Mouse (Mus musculus): ENCODE measurements around the gene Clock.

The Clock gene

DNA sequence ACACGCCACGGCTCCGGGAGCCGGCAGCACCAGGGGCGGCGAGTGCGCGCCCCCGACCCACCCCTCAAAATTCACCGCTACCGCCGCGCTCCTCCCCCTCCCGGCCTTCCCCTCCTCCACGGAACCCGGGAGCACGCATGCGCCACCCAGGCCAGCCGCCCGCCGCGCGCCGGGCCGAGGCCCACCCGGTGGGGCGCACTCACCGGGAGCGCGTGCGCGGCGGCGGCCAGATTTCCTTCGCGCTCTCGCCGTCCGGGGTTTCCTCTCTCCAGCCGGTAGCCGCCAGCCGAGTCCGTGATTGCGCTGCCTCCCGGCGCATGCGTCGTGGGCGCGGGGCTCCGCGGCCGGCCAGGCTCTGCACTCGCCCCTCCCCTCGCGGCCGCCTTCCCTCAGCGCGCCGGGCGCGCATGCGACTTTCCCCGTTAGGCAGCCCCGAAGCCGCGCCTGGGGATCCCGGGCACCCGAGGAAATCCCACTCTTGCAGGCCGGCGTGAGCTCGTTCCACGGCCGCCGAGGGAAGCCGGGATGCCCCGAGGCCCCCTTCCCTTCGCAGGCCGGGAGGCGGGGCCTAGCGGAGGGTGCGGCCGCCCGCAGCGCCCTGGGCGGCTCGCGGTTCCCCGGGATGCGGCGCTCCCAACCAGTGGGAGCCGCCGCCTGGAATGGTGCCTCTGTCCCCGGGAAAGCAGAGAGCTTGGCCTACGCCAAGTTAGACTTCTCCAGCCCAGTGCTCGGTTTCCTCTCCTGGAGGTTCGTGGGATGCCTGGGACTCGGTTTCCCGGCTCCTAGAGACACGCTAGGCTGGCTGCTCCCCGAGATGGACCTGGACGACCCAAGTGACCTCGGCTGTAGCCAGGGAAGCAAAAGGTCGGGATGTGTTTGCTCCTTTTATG is at the start of gene Clock:
TSS of gene Clock (minus strand) at position 341 of the 890 bp plus-strand sequence.
- DNase-seq (ENCODE audit: low read depth, low spot score): peak; percentile 91

DNA sequence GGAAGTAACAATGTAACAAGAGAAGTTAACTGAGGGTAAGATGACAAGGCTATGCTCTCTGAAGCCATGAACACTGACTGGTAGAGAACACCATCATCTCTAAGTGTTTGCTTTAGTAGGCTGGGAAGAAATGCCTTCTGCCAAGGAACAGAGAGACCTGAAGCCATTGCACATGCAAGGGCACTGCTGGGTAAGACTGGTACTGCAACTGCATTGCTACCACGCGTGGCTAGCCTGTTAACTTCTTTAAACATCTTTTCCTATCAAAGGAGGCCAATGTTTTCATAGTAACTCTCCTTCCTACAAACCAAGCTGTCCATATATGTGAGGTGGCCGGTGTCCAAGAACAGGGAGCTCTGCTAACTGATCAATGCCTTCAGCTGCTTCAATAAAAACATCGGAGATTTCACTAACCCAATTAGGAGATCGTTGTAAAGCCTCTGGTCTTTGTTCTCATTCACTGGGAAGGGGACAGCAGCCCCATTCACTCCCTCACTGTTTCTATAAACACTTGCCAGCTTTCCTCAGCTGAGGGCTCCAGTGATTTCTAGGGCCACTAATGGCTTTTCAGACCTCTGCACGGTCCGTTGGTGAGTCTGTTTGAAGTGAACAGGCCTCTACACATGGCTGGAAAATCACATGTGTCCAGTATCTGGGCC is 47.5 kb upstream of the Clock start:
- no peak for DNase-seq (ENCODE audit: low read depth, low spot score)

- DNase-seq (ENCODE audit: low read depth, low spot score): no peak
These were observed 46.9 kb upstream of the Clock start for GRCm38 (mm10) chr5:76351537-76351936.

GRCm38 (mm10) chr5:76346137-76346536 is 41.5 kb upstream of the Clock start:
- no peak for DNase-seq (ENCODE audit: low read depth, low spot score)

- no peak for DNase-seq (ENCODE audit: low read depth, low spot score)
These were observed 36.3 kb upstream of the Clock start for GRCm38 (mm10) chr5:76340931-76341330.

DNA sequence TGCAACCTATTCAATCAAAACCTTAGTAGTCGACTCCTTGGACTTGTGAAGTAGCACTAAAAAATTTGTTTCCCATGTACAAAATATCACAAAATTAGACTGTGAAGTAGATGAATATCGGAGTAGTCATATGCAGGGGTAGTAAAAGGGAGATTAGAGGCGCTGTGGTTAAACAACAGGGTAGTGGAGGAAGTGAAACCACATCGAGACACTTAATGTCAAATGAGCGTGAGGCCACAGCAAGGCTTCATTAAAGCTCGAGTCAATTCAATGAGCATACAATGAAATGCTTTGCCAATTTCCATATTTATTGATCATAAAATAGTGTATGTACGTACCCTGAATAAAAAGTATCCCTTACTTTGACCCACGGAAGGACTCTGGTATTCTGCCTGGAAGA is 32.5 kb upstream of the Clock start:
- peak; percentile 13 for DNase-seq (ENCODE audit: low read depth, low spot score)

DNA sequence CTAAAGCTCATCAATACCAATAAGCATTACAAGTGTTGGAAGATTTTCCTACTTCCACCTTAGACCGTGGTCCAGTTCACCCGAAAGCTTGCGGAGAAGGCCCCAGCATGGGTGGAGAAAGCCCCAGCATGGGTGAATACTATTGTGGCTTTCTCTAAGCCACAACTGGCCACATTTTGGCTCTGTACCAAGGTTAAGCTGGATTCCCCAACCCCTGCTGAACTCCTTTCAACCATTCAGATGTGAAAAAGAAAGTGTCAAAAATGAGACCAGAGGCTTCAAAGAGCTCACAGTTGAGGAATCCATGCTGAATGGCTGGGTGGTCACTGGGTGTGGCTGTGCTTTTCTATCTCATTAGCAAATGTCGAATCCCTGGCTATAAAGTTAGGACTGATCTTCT is 29.2 kb upstream of the Clock start:
- no peak for DNase-seq (ENCODE audit: low read depth, low spot score)

GRCm38 (mm10) chr5:76330953-76331352 is 26.4 kb upstream of the Clock start, which contains the start of gene Pdcl2:
Gene Pdcl2 (minus strand): TSS chr5:76331156.
- no peak for DNase-seq (ENCODE audit: low read depth, low spot score)

GRCm38 (mm10) chr5:76327296-76327695 is 22.7 kb upstream of the Clock start:
- DNase-seq (ENCODE audit: low read depth, low spot score): no peak

DNA sequence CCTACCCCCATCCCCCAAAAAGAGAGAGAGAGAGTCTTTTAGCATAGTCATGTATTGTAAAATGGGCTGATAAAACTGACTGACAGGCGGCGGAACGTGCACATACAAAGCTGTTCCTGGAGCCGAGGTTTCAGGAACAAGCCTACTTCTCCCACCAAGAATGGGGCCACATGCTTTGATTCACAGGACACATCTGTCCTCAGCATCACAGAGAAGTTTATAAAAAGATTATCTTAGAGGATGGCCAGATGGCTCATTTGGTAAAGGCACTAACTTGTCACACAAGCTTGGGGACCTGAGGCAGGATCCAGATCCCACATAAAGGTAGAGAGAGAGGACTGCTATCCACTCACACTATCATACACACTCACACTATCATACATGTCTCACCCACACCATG is 20.5 kb upstream of the Clock start:
- DNase-seq (ENCODE audit: low read depth, low spot score): no peak

GRCm38 (mm10) chr5:76321249-76322196 is 16.9 kb upstream of the Clock start:
- no peak for DNase-seq (ENCODE audit: low read depth, low spot score)

- DNase-seq (ENCODE audit: low read depth, low spot score): no peak
These were observed 3.6 kb upstream of the Clock start for GRCm38 (mm10) chr5:76308206-76308605.

DNA sequence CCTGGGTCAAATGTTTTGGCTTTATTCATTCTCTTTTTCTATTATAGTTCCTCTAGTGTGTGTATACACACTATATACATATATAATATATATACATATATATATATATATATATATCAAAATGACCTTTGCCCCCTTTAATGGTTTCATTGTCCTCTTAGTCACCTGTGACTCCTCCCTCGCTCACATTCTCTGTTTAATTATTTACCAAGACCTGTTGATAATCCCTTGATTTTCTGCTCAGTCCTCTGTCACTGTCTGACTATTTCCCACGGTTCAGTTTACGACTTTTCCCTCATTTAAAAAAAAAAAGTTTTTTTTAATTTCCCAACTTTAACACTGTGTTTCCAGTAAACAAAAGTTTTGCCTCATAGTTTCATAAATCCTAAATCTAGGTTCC is 1.7 kb upstream of the Clock start:
- no peak for DNase-seq (ENCODE audit: low read depth, low spot score)

DNA sequence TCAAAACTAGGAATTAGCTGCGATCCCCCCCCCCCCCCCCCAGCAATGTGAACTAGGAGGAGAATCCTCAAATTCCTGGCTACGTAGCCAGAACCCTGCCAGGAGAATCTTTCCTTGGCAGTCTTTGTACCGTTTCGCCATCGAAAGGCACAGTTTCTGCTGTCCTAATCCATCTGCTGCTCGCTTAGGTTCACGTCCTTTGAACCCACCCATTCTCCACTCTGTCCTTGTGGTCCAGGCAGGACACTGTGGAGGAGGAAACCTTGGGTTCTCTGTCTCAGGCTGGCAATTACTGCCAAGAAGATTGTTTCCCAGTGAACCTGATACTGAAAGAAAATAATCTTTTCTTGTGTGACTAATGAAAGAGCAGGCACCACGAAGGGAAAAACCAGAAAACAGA is 1.0 kb upstream of the Clock start:
- peak; percentile 9 for DNase-seq (ENCODE audit: low read depth, low spot score)

DNA sequence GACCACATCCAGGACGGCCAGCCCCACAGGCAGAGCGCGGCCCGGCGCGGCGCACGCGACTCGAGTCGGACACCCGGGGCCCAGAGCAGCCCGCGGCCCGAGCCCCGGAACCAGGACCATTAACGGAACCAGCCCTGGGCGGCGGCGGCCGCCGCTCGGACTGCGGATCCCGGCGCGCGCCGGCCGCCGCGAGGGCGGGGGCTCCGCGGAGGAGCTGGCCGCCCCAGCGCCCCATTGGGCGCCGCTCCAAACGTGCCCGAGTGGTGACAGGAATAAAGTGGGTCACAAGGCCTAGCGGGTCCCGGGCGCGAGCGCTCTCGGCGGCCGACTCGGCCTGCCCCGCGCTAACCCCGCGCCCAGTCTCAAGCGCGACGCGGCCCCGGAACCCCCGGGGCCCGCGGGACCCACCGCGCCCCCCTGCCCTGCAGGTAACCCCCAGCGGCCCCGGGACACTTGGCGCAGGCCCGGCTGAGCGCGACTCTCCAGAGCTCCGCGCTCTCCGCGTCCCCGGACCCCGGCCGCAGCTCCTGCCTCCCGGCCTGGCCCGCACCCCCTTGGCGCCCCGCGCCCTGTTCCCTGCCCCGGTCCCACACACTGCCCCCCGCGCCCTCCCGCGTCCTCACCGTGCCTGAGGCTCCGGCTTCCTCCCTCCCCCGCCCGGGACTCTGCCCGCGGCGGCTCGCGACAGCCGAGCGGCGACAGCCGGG is 694 bp downstream of the Clock start:
- peak; percentile 73 for DNase-seq (ENCODE audit: low read depth, low spot score)

DNA sequence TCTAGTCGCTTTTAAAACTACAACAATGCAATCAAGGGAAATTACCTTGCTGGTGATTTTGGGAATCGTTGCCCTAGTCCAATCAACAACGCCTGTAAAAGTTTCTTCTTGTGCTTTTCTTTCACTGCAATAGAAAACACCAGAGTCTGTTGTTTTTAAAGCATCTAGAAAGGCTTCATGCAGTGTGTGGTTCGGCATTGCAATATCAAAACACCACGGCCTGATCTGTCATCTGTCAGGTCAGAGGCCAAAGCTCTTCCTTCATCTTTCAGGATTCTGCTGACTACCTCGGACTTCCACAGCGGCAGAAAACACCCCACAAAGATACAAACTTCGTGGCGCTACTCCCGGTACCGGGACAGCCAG is 1.2 kb downstream of the Clock start:
- no peak for DNase-seq (ENCODE audit: low read depth, low spot score)

DNA sequence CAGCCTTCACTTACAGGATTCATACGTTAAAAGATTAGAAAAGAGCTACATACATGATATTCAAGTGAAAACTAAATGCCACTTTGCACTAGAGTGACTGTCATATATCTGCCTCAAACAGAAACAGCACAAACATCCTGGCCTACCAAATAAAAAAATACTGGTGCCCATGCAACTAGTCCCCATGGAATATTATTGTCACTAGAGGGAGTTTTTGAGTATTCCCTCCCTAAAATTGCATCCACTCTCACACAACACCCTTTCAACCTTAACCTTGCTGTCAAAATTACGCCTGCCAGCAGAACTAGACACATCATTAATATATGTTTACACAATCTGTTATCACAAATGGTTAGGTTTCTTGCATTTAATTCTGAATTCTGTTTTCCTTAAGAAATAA is 2.6 kb downstream of the Clock start:
- no peak for DNase-seq (ENCODE audit: low read depth, low spot score)

DNA sequence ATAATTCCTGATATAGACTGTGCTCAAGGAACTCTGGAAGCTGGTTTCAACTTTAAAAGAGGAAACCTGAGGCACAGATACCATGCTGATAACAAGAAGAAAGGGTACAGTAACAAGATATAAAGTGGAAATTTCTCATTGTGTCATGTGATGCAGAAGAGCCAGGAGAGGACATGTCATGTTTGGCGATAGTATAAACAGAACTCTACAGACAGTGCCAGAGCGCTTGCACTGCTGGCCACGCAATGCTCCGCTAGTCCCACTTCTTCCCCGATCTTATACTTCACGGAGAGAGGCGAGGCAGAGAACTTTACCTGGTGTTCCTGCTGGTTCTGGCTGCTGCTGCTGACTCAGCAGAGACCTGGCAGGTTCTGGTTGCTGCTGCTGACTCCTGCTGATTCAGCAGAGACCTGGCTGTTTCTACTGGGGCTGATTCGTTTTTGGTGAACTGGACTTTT is 15.3 kb downstream of the Clock start:
- DNase-seq (ENCODE audit: low read depth, low spot score): no peak

GRCm38 (mm10) chr5:76288256-76288655 is 16.3 kb downstream of the Clock start:
- no peak for DNase-seq (ENCODE audit: low read depth, low spot score)

- DNase-seq (ENCODE audit: low read depth, low spot score): peak; percentile 42
These were observed 17.5 kb downstream of the Clock start for GRCm38 (mm10) chr5:76287062-76287461.

DNA sequence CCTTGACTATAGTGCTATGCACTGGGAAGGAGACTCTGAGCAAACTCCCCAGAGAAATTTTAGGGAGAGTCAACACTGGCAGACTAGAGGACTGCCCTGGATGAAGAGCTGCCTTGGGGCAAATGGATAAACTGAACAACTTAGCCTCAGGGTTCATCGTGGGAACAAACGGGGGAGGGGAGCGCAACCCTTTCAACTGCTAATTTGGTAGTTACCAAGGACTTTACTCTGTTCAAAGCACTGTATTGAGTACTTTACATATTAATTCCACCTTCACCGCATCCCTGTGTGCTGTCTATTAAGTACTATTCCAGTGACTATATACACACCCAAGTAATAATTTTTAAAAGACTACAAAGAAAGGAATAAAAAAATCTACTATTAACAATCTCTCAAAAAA is 18.9 kb downstream of the Clock start:
- no peak for DNase-seq (ENCODE audit: low read depth, low spot score)
